Mouse (Mus musculus): Measurements from ENCODE around the gene Psmb8.
A peak's percentile ranks its signal among the peaks of the same experiment; 100 is the strongest.

The Psmb8 gene

DNA sequence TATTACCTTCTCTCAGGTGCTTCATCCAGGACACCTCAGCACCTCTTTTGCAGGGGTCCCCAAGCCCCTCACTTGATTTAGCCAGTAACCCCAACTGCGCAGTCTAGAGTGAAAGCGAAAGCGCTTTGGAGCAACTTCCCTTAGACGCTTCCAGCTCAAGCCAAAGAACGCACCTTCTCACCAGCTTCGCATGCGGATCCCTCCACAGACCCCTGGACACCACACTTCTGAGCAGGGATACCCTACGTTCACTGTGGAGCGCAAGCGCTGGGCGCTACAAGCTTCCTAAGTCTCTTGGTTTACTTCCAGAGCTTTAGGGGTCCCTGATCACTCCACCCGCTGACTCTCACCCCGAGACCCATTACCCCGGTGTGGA lies 10.6 kb upstream of the Psmb8 start:
- Histone ChIP-seq H3K4me1 (replicated peaks; ENCODE audit: low read depth, low read length) (peaks cover 47% of the 10 kb centered on the region), H3K27me3 (ENCODE audit: insufficient read depth, low read length) (peaks cover 88% of the 10 kb centered on the region), H3K36me3 (ENCODE audit: insufficient read depth, low read length) (no peaks in the 10 kb centered on the region), H3K9me3 (ENCODE audit: low read length) (no peaks in the 10 kb centered on the region), H3K4me3 (replicated peaks; ENCODE audit: low read length) (peak overlapping the region; percentile 79)
- no peak for TF ChIP-seq CTCF (conservative IDR thresholded peaks at IDR 0.05; ENCODE audit: low read length)
- no peak for TF ChIP-seq POU5F1 (IDR thresholded peaks at IDR 0.05; ENCODE audit: borderline replicate concordance, low read length)
- TF ChIP-seq NANOG (IDR thresholded peaks at IDR 0.05; ENCODE audit: borderline replicate concordance, low read length), result no peak

GRCm38 (mm10) chr17:34187261-34187916 lies 10.1 kb upstream of the Psmb8 start, which contains the start of the genes Tap1 and Psmb9:
Gene Tap1 (plus strand): TSS chr17:34187553.
Gene Psmb9 (minus strand): TSS chr17:34187764.
- Histone ChIP-seq H3K36me3 (ENCODE audit: insufficient read depth, low read length) (no peaks in the 10 kb centered on the region), H3K9me3 (ENCODE audit: low read length) (no peaks in the 10 kb centered on the region), H3K27me3 (ENCODE audit: insufficient read depth, low read length) (peaks cover 89% of the 10 kb centered on the region), H3K4me1 (replicated peaks; ENCODE audit: low read depth, low read length) (peaks cover 47% of the 10 kb centered on the region), H3K4me3 (replicated peaks; ENCODE audit: low read length) (peak within 1 kb of the TSS; percentile 79)
- TF ChIP-seq POU5F1 (IDR thresholded peaks at IDR 0.05; ENCODE audit: borderline replicate concordance, low read length), result no peak
- no peak for TF ChIP-seq CTCF (conservative IDR thresholded peaks at IDR 0.05; ENCODE audit: low read length)
- TF ChIP-seq NANOG (IDR thresholded peaks at IDR 0.05; ENCODE audit: borderline replicate concordance, low read length), result no peak

DNA sequence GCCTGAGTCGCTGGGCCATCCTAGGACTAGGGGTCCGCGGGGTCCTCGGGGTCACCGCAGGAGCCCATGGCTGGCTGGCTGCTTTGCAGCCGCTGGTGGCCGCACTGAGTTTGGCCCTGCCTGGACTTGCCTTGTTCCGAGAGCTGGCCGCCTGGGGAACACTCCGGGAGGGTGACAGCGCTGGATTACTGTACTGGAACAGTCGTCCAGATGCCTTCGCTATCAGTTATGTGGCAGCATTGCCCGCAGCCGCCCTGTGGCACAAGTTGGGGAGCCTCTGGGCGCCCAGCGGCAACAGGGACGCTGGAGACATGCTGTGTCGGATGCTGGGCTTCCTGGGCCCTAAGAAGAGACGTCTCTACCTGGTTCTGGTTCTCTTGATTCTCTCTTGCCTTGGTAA lies 9.5 kb upstream of the Psmb8 start:
- peak overlapping the region; percentile 79 for H3K4me3 ChIP-seq (replicated peaks; ENCODE audit: low read length)
- H3K27me3 ChIP-seq (ENCODE audit: insufficient read depth, low read length), result peaks cover 94% of the 10 kb centered on the region
- no peaks in the 10 kb centered on the region for H3K9me3 ChIP-seq (ENCODE audit: low read length)
- no peak for TF ChIP-seq NANOG (IDR thresholded peaks at IDR 0.05; ENCODE audit: borderline replicate concordance, low read length)
- no peak for TF ChIP-seq CTCF (conservative IDR thresholded peaks at IDR 0.05; ENCODE audit: low read length)
- no peak for TF ChIP-seq POU5F1 (IDR thresholded peaks at IDR 0.05; ENCODE audit: borderline replicate concordance, low read length)
- H3K36me3 ChIP-seq (ENCODE audit: insufficient read depth, low read length), result no peaks in the 10 kb centered on the region
- H3K4me1 ChIP-seq (replicated peaks; ENCODE audit: low read depth, low read length), result peaks cover 53% of the 10 kb centered on the region

DNA sequence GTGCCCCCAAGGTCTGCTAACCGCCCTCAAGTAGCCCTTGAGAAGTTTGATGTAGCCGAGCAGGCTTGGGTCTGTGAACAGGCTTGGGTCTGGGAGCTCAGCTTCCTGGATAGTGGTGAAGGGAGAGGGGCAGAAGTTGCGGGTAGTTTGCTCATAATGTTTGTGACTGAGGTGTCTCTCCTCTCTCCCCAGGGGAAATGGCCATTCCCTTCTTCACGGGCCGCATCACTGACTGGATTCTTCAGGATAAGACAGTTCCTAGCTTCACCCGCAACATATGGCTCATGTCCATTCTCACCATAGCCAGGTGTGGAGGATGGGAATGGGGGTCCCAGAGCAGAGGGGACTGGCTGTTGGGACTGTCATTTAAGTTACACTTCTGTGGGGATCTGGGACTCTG lies 8.5 kb upstream of the Psmb8 start:
- peaks cover 50% of the 10 kb centered on the region for H3K4me1 ChIP-seq (replicated peaks; ENCODE audit: low read depth, low read length)
- H3K36me3 ChIP-seq (ENCODE audit: insufficient read depth, low read length), result no peaks in the 10 kb centered on the region
- H3K4me3 ChIP-seq (replicated peaks; ENCODE audit: low read length), result no peak overlapping the region
- TF ChIP-seq CTCF (conservative IDR thresholded peaks at IDR 0.05; ENCODE audit: low read length) (no peak), POU5F1 (IDR thresholded peaks at IDR 0.05; ENCODE audit: borderline replicate concordance, low read length) (no peak), NANOG (IDR thresholded peaks at IDR 0.05; ENCODE audit: borderline replicate concordance, low read length) (no peak)
- no peaks in the 10 kb centered on the region for H3K9me3 ChIP-seq (ENCODE audit: low read length)
- H3K27me3 ChIP-seq (ENCODE audit: insufficient read depth, low read length), result peaks cover 93% of the 10 kb centered on the region

DNA sequence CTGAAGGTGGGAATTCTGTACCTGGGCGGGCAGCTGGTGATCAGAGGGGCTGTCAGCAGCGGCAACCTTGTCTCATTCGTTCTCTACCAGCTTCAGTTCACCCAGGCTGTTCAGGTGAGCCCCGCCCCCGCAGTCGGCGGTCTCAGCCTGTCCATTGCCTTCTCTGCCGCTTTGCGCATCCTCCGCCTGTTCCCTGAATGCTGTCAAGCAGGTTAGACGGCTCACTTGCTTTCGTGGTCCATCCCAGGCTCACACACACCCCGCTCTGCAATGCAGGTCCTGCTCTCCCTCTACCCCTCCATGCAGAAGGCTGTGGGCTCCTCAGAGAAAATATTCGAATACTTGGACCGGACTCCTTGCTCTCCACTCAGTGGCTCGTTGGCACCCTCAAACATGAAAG lies 4.7 kb upstream of the Psmb8 start:
- Histone ChIP-seq H3K9me3 (ENCODE audit: low read length) (no peaks in the 10 kb centered on the region), H3K36me3 (ENCODE audit: insufficient read depth, low read length) (no peaks in the 10 kb centered on the region), H3K4me1 (replicated peaks; ENCODE audit: low read depth, low read length) (peaks cover 52% of the 10 kb centered on the region), H3K27me3 (ENCODE audit: insufficient read depth, low read length) (peaks cover 91% of the 10 kb centered on the region), H3K4me3 (replicated peaks; ENCODE audit: low read length) (no peak overlapping the region)
- no peak for TF ChIP-seq CTCF (conservative IDR thresholded peaks at IDR 0.05; ENCODE audit: low read length)
- no peak for TF ChIP-seq POU5F1 (IDR thresholded peaks at IDR 0.05; ENCODE audit: borderline replicate concordance, low read length)
- TF ChIP-seq NANOG (IDR thresholded peaks at IDR 0.05; ENCODE audit: borderline replicate concordance, low read length), result no peak

DNA sequence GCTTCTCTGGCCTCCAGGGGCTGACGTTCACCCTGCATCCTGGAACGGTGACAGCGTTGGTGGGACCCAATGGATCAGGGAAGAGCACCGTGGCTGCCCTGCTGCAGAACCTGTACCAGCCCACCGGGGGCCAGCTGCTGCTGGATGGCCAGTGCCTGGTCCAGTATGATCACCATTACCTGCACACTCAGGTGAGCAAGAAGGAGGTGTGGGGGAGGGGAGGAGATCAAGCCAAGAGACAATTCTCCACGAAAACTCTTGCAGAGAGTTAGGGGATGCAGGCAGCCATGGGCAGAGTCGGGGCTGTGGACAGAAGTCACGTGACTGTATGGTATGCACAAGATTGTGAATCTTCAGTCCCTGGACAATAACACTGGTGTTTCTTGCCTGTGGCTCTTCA lies 4.1 kb upstream of the Psmb8 start:
- TF ChIP-seq NANOG (IDR thresholded peaks at IDR 0.05; ENCODE audit: borderline replicate concordance, low read length) (no peak), CTCF (conservative IDR thresholded peaks at IDR 0.05; ENCODE audit: low read length) (no peak), POU5F1 (IDR thresholded peaks at IDR 0.05; ENCODE audit: borderline replicate concordance, low read length) (no peak)
- Histone ChIP-seq H3K36me3 (ENCODE audit: insufficient read depth, low read length) (no peaks in the 10 kb centered on the region), H3K27me3 (ENCODE audit: insufficient read depth, low read length) (peaks cover 91% of the 10 kb centered on the region), H3K9me3 (ENCODE audit: low read length) (peaks cover 2% of the 10 kb centered on the region; the same call in 1 of the 2 replicates), H3K4me1 (replicated peaks; ENCODE audit: low read depth, low read length) (peaks cover 53% of the 10 kb centered on the region), H3K4me3 (replicated peaks; ENCODE audit: low read length) (no peak overlapping the region)

GRCm38 (mm10) chr17:34194723-34195122 lies 2.8 kb upstream of the Psmb8 start:
- Histone ChIP-seq H3K27me3 (ENCODE audit: insufficient read depth, low read length) (peaks cover 88% of the 10 kb centered on the region), H3K4me1 (replicated peaks; ENCODE audit: low read depth, low read length) (peaks cover 48% of the 10 kb centered on the region), H3K4me3 (replicated peaks; ENCODE audit: low read length) (no peak overlapping the region), H3K36me3 (ENCODE audit: insufficient read depth, low read length) (no peaks in the 10 kb centered on the region), H3K9me3 (ENCODE audit: low read length) (peaks cover 7% of the 10 kb centered on the region; the same call in 1 of the 2 replicates)
- no peak for TF ChIP-seq POU5F1 (IDR thresholded peaks at IDR 0.05; ENCODE audit: borderline replicate concordance, low read length)
- no peak for TF ChIP-seq CTCF (conservative IDR thresholded peaks at IDR 0.05; ENCODE audit: low read length)
- no peak for TF ChIP-seq NANOG (IDR thresholded peaks at IDR 0.05; ENCODE audit: borderline replicate concordance, low read length)

DNA sequence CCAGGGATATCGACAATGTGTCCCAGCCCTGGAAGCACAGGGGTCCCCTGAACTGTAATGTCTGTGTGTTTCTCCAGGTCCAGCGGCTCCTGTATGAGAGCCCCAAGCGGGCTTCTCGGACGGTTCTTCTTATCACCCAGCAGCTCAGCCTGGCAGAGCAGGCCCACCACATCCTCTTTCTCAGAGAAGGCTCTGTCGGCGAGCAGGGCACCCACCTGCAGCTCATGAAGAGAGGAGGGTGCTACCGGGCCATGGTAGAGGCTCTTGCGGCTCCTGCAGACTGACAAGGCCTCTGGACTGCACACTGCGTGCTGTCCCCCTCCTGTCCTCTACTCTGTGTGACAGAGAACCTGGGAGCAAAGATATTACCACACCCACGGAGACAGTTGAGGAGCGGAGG lies 1.0 kb upstream of the Psmb8 start:
- Histone ChIP-seq H3K4me1 (replicated peaks; ENCODE audit: low read depth, low read length) (peaks cover 38% of the 10 kb centered on the region), H3K27me3 (ENCODE audit: insufficient read depth, low read length) (peaks cover 84% of the 10 kb centered on the region), H3K4me3 (replicated peaks; ENCODE audit: low read length) (no peak overlapping the region; the same call in 1 of the 2 replicates), H3K9me3 (ENCODE audit: low read length) (peaks cover 14% of the 10 kb centered on the region; the same call in 1 of the 2 replicates), H3K36me3 (ENCODE audit: insufficient read depth, low read length) (no peaks in the 10 kb centered on the region)
- TF ChIP-seq POU5F1 (IDR thresholded peaks at IDR 0.05; ENCODE audit: borderline replicate concordance, low read length), result no peak
